Mouse (Mus musculus): ENCODE measurements around the gene Pomt1.
A peak's percentile ranks its signal among the peaks of the same experiment; 100 is the strongest.
"Not testable (repeated sequence)": the region's sequence is repeated elsewhere in the genome, so short reads cannot be mapped to it uniquely, and the experiment has no call there.

Gene Pomt1

DNA sequence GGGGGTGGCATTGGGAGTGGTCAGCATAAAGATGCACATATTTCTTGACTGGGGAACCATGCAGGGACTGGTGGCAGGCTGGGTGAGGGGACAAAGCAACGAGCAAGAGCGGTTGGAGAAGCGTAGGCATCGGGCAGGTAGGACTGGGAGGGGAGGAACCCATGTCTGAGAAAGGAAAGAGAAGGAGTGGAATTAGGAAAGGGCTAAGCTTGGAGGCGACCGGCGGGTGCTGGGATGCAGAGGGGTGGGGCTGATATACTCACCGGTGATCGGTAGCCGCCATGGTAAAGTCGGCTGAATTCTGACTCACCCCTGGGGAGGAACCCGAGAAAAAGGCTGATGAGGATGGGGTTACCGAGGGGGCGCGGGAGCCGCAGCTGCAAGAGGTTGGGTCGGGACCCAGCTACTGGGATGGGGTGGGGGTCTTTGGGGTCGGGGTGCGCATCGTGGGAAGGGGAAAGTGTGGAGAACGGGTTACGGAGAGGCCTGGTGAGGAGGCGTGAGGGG is 51.0 kb downstream of the Pomt1 start, which contains the start of gene Golga2:
TSS of gene Golga2 (plus strand) at position 51 of the 507 bp plus-strand sequence.
- DNase-seq (ENCODE audit: low read depth, low spot score): no peak

GRCm38 (mm10) chr2:32287923-32288367 is 51.6 kb downstream of the Pomt1 start, which contains the start of gene Swi5:
TSS of gene Swi5 (minus strand) at chr2:32288075.
- Histone ChIP-seq H3K36me3 (ENCODE audit: control insufficient read depth, insufficient read depth, low read length, poor library complexity, severe bottlenecking) (no peaks in the 10 kb centered on the region), H3K27me3 (ENCODE audit: control insufficient read depth, insufficient read depth, low read length, poor library complexity, severe bottlenecking) (no peaks in the 10 kb centered on the region)
- peak; percentile 100 for DNase-seq (ENCODE audit: low read depth, low spot score)

More for the DNA sequence above, 51.0 kb downstream of the Pomt1 start, which contains the start of gene Golga2:
- Histone ChIP-seq H3K27me3 (ENCODE audit: control insufficient read depth, insufficient read depth, low read length, poor library complexity, severe bottlenecking) (no peaks in the 10 kb centered on the region), H3K36me3 (ENCODE audit: control insufficient read depth, insufficient read depth, low read length, poor library complexity, severe bottlenecking) (no peaks in the 10 kb centered on the region)

- no peaks in the 10 kb centered on the region for H3K36me3 ChIP-seq (ENCODE audit: control insufficient read depth, insufficient read depth, low read length, poor library complexity, severe bottlenecking)
- H3K27me3 ChIP-seq (ENCODE audit: control insufficient read depth, insufficient read depth, low read length, poor library complexity, severe bottlenecking): no peaks in the 10 kb centered on the region
- DNase-seq (ENCODE audit: low read depth, low spot score): no peak
Measured at GRCm38 (mm10) chr2:32288371-32288931, 52.1 kb downstream of the Pomt1 start.

DNA sequence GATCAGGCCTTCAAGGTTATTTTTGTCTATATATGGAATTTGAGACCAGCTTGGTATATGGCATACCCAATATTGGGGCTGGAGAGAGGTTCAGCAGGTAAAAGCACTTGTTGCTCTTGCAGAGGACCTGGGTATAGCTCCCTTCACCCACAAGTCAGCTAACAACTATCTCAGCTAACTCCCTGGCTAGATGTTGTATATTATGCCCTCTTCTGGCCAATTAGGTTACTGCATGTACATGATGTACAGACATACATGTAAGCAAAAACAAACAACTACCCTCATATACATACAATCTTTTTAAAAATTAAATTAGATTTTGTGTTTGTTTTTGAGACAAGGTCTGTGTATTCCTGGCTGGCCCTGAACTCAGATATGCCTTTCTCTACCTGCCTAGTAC is 53.2 kb downstream of the Pomt1 start:
- Histone ChIP-seq H3K27me3 (ENCODE audit: control insufficient read depth, insufficient read depth, low read length, poor library complexity, severe bottlenecking) (no peaks in the 10 kb centered on the region), H3K36me3 (ENCODE audit: control insufficient read depth, insufficient read depth, low read length, poor library complexity, severe bottlenecking) (no peaks in the 10 kb centered on the region)
- DNase-seq (ENCODE audit: low read depth, low spot score): peak; percentile 88

- H3K27me3 ChIP-seq (ENCODE audit: control insufficient read depth, insufficient read depth, low read length, poor library complexity, severe bottlenecking): no peaks in the 10 kb centered on the region
- H3K36me3 ChIP-seq (ENCODE audit: control insufficient read depth, insufficient read depth, low read length, poor library complexity, severe bottlenecking): peaks cover 11% of the 10 kb centered on the region; the same call in 1 of the 2 replicates
- DNase-seq (ENCODE audit: low read depth, low spot score): no peak
Measured at GRCm38 (mm10) chr2:32294348-32294747, 58.0 kb downstream of the Pomt1 start.

DNA sequence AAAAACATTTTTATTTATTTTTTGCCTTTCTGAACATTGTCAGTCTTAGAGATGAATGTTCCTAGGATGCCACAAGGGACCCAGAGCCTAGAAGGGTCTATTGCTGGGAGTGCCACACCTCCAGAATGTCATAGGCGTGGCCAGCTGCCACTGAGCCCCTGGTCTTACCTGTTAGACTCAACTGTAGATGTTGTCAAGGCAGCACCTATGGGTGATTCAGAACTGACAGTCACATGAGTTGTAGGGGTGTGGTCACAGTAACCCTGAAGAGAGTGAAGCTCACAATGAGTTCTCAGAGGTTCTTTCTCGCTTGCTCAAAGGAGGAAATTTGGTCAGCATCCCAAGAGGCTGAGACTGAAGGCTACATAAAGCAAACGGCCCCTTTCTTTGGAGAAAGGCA is 58.9 kb downstream of the Pomt1 start:
- Histone ChIP-seq H3K36me3 (ENCODE audit: control insufficient read depth, insufficient read depth, low read length, poor library complexity, severe bottlenecking) (peaks cover 13% of the 10 kb centered on the region; the same call in 1 of the 2 replicates), H3K27me3 (ENCODE audit: control insufficient read depth, insufficient read depth, low read length, poor library complexity, severe bottlenecking) (no peaks in the 10 kb centered on the region)
- DNase-seq (ENCODE audit: low read depth, low spot score): no peak

- not testable (repeated sequence) for H3K27me3 ChIP-seq (ENCODE audit: control insufficient read depth, insufficient read depth, low read length, poor library complexity, severe bottlenecking); DNase-seq (ENCODE audit: low read depth, low spot score)
- peaks cover 14% of the 10 kb centered on the region; the same call in 1 of the 2 replicates for H3K36me3 ChIP-seq (ENCODE audit: control insufficient read depth, insufficient read depth, low read length, poor library complexity, severe bottlenecking)
Measured at GRCm38 (mm10) chr2:32295842-32296241, 59.5 kb downstream of the Pomt1 start.

GRCm38 (mm10) chr2:32299469-32299868 is 63.1 kb downstream of the Pomt1 start:
- Histone ChIP-seq H3K27me3 (ENCODE audit: control insufficient read depth, insufficient read depth, low read length, poor library complexity, severe bottlenecking) (no peaks in the 10 kb centered on the region), H3K36me3 (ENCODE audit: control insufficient read depth, insufficient read depth, low read length, poor library complexity, severe bottlenecking) (peaks cover 18% of the 10 kb centered on the region; the same call in 1 of the 2 replicates)
- DNase-seq (ENCODE audit: low read depth, low spot score): no peak

DNA sequence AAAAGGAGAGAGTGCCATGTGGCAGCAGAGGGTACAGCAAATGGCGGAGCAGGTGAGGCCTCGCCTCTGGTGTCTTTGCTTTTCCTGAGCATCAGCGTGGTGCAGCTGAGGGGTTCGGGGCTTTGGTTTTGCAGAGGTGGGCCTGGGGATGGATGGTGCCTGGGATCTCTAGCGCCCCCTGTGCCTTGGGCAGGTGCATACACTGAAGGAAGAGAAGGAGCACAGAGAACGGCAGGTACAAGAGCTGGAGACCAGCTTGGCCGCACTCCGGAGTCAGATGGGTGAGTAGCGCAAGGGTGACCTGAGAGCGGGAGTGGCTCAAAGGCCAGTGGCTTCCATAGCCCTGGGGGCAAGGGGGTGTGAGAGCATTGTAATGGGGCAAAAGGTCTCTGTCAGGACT is 66.6 kb downstream of the Pomt1 start:
- Histone ChIP-seq H3K36me3 (ENCODE audit: control insufficient read depth, insufficient read depth, low read length, poor library complexity, severe bottlenecking) (peaks cover 15% of the 10 kb centered on the region), H3K27me3 (ENCODE audit: control insufficient read depth, insufficient read depth, low read length, poor library complexity, severe bottlenecking) (no peaks in the 10 kb centered on the region)
- no peak for DNase-seq (ENCODE audit: low read depth, low spot score)

GRCm38 (mm10) chr2:32304145-32304832 is 67.9 kb downstream of the Pomt1 start:
- Histone ChIP-seq H3K36me3 (ENCODE audit: control insufficient read depth, insufficient read depth, low read length, poor library complexity, severe bottlenecking) (peaks cover 9% of the 10 kb centered on the region), H3K27me3 (ENCODE audit: control insufficient read depth, insufficient read depth, low read length, poor library complexity, severe bottlenecking) (no peaks in the 10 kb centered on the region)
- peak; percentile 60 for DNase-seq (ENCODE audit: low read depth, low spot score)

All from splenic B cell, adult 2 months (primary cell).